Mouse (Mus musculus) heart, postnatal 0 days (tissue): ENCODE measurements around the gene Gm13199. TPM values are rescaled to one million over a fixed set of nuclear protein-coding genes. Genes with fewer than 3 reads are reported as not detected.

Source experiments
- ATAC-seq: fragments of 200-750 bp; cut with Nextera tagmentation; 2 replicates; pipeline ENCODE4 v1.8.0; 2017; ENCODE audit warnings: low read depth, moderate number of reproducible peaks, moderate library complexity; ENCODE audit not compliant: insufficient read depth
- DNase-seq: peaks from one replicate; pipeline ENCODE4 v3.0.0-alpha.2; 2016; ENCODE audit warnings: low spot score
- H3K27ac ChIP-seq: fragments of 300-500 bp; sonication (generic); 2 replicates; pipeline ENCODE4 v1.5.1; 2014; ENCODE audit warnings: low read depth, mild to moderate bottlenecking
- H3K27me3 ChIP-seq: fragments of 300-500 bp; sonication (generic); 2 replicates; pipeline ENCODE4 v1.6.1; 2014; ENCODE audit warnings: low read length, mixed read lengths; ENCODE audit not compliant: control insufficient read depth, insufficient read depth
- H3K36me3 ChIP-seq: fragments of 300-500 bp; sonication (generic); replicated peaks from 2 replicates; pipeline ENCODE4 v1.6.1; 2014; ENCODE audit warnings: low read length, mixed read lengths; ENCODE audit not compliant: control insufficient read depth, insufficient read depth
- H3K4me1 ChIP-seq: fragments of 300-500 bp; sonication (generic); 2 replicates; pipeline ENCODE4 v1.6.1; 2014; ENCODE audit warnings: antibody characterized with exemption; ENCODE audit not compliant: control insufficient read depth, insufficient read depth
- H3K4me2 ChIP-seq: fragments of 300-500 bp; sonication (generic); 2 replicates; pipeline ENCODE4 v1.6.1; 2014; ENCODE audit warnings: low read depth, mild to moderate bottlenecking, low read length, moderate library complexity
- H3K4me3 ChIP-seq: fragments of 300-500 bp; sonication (generic); 2 replicates; pipeline ENCODE4 v1.5.1; 2014; ENCODE audit warnings: low read depth, low read length
- H3K9ac ChIP-seq: fragments of 300-500 bp; sonication (generic); replicated peaks from 2 replicates; pipeline ENCODE4 v1.6.1; 2014; ENCODE audit warnings: low read depth, low read length, mixed read lengths
- H3K9me3 ChIP-seq: fragments of 300-500 bp; sonication (generic); replicated peaks from 2 replicates; pipeline ENCODE4 v1.6.1; 2016; ENCODE audit warnings: low read length; ENCODE audit not compliant: control insufficient read depth
- CTCF ChIP-seq: IDR thresholded peaks from 2 replicates; pipeline ENCODE4 v1.5.1; 2016; ENCODE audit warnings: antibody characterized with exemption, control low read depth, low read depth
- EP300 ChIP-seq: IDR thresholded peaks from 2 replicates; pipeline ENCODE4 v1.6.1; 2016; ENCODE audit warnings: antibody characterized with exemption, low read depth
- WGBS: fragments of 180-500 bp; shearing (Covaris S2); extraction: QIAGEN DNeasy Blood & Tissue Kit; methylation state at CpG from one replicate; pipeline ENCODE4 v1.1.7; 2014; 5-methylcytosine and 5-hydroxymethylcytosine counted together
- polyA plus RNA-seq: library from polyadenylated mRNA; unstranded; fragments of >200 nt; fragmentation: Nextera tagmentation; extraction: Ambion mirVana; gene quantifications from 2 replicates; pipeline ENCODE4 v1.2.1, GENCODE M21; 2015
- total RNA-seq: library from RNA; depleted of rRNA; stranded (reverse); fragments of >200 nt; gene quantifications from 2 replicates; pipeline ENCODE4 v1.2.3, GENCODE M21; 2014; ENCODE audit warnings: low replicate concordance

Gene Gm13199
- total and polyA plus RNA-seq, 2 experiments from 2014 or later: 0.16 to 7.1 TPM

DNA sequence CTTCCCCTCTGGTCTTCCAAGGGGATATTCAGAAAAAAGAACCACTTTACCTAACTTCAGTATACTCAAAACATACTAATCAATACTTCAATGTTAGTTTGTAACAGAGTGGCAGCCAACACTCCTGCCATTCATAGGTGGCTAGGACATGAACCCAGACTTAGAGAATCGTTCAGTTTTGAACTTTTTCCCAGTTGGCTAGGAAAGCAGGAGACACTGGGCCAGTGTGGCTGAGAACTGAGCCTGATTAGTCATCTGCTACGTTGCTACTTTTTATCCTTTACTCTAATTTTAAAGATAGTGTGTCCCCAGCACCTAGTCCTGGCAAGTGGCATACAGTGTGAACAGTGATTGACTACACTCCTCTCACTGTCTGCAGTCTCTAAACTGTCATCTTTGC lies 4.9 kb upstream of the Gm13199 start:
- WGBS: 73% methylated on average over 2 of the region's 2 CpGs
- H3K9ac ChIP-seq: no peak overlapping the region
- DNase-seq (no peak), ATAC-seq (no peak)
- peaks cover 53% of the 10 kb centered on the region for H3K36me3 ChIP-seq
- no peaks in the 10 kb centered on the region for H3K4me1 ChIP-seq
- no peaks in the 10 kb centered on the region for H3K9me3 ChIP-seq
- no peak overlapping the region for H3K4me3 ChIP-seq
- TF ChIP-seq CTCF: no peak
- H3K4me2 ChIP-seq: no peak overlapping the region
- no peak overlapping the region for H3K27ac ChIP-seq
- no peaks in the 10 kb centered on the region for H3K27me3 ChIP-seq

DNA sequence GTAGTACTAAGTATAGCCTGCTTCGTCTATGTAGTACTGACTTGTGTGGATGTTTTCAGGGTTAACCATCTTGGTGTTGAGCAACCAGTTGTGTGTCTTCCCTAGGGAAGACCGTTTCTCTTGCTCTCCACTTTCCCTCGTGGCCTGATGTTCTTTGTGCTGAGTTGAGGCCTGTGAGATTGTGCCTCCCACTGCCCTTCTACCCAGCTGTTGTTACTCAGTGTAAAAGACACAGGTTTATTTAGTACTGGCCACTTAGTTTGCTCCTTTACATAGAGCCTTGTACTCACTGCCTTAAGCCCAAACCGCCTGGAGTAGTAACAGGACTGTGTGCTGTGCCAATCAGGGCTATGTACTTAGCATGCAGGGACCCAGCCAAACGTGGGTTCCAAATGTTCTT lies 10.9 kb downstream of the Gm13199 start:
- peaks cover 4% of the 10 kb centered on the region for H3K36me3 ChIP-seq
- no peaks in the 10 kb centered on the region for H3K4me1 ChIP-seq
- no peak overlapping the region for H3K9ac ChIP-seq
- no peak for ATAC-seq
- no peak overlapping the region for H3K4me3 ChIP-seq
- H3K27ac ChIP-seq: no peak overlapping the region
- no peak for TF ChIP-seq EP300
- no peak for TF ChIP-seq CTCF
- H3K4me2 ChIP-seq: no peak overlapping the region
- no peaks in the 10 kb centered on the region for H3K27me3 ChIP-seq
- no peak for DNase-seq
- 73% methylated on average over 5 of the region's 5 CpGs for WGBS
- no peaks in the 10 kb centered on the region for H3K9me3 ChIP-seq

DNA sequence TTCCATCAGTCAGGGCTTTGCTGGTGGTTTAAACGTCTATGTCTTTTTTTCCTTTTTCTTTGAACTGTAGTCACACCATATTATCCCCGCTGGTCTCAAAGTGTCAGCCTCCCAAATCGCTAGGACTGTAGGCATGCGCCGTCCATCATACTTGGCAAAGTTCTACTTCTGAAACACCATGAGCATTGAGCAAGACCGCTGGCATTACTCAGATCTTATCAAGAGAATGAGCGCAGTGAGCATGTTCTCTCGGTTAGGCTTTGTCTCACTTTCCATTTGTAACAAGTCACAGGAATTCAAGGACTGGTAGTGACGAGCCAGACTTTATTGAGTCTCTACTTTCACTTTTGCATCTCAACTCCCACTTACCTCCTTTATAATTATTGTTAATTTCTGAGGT lies 11.6 kb downstream of the Gm13199 start:
- 77% methylated on average over 9 of the region's 9 CpGs for WGBS

DNA sequence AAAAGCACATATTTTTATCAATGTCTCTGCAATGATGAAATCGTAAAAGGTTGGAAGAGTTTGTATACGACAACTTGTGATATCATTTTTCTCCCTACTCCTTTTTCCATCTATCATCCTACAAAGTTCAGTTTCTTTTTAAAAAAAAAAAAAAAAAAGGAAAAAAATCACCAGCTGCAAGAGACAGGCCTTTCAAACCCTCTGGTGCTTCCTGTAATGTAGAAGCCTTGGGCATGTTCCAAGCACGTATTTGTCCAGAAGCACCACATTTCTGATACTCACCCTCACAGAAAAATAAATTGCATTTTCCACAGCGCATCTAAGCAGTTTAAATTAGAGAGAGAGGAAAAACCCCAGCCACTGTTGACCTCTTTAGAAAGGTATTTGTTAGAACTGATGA lies 16.9 kb downstream of the Gm13199 start:
- Histone ChIP-seq H3K9ac (peak overlapping the region; percentile 78), H3K4me2 (peak overlapping the region; percentile 83), H3K27me3 (no peaks in the 10 kb centered on the region), H3K36me3 (peaks cover 16% of the 10 kb centered on the region), H3K4me1 (0 out of 2 replicates have a peak, but pooled peaks cover 8% of the 10 kb centered on the region), H3K4me3 (peak overlapping the region; percentile 91), H3K27ac (no peak overlapping the region), H3K9me3 (no peaks in the 10 kb centered on the region)
- no peak for TF ChIP-seq EP300
- no peak for TF ChIP-seq CTCF
- DNase-seq (no peak), ATAC-seq (no peak)
- 16% methylated on average over 4 of the region's 4 CpGs for WGBS

More for the DNA sequence above, 11.6 kb downstream of the Gm13199 start:
- no peak for DNase-seq
- Histone ChIP-seq H3K27ac (no peak overlapping the region), H3K4me3 (no peak overlapping the region), H3K36me3 (peaks cover 4% of the 10 kb centered on the region; the same call in 1 of the 2 replicates), H3K4me1 (0 out of 2 replicates have a peak, but pooled peaks cover 3% of the 10 kb centered on the region), H3K9ac (no peak overlapping the region), H3K27me3 (no peaks in the 10 kb centered on the region), H3K9me3 (no peaks in the 10 kb centered on the region), H3K4me2 (no peak overlapping the region)
- no peak for ATAC-seq
- no peak for TF ChIP-seq EP300

DNA sequence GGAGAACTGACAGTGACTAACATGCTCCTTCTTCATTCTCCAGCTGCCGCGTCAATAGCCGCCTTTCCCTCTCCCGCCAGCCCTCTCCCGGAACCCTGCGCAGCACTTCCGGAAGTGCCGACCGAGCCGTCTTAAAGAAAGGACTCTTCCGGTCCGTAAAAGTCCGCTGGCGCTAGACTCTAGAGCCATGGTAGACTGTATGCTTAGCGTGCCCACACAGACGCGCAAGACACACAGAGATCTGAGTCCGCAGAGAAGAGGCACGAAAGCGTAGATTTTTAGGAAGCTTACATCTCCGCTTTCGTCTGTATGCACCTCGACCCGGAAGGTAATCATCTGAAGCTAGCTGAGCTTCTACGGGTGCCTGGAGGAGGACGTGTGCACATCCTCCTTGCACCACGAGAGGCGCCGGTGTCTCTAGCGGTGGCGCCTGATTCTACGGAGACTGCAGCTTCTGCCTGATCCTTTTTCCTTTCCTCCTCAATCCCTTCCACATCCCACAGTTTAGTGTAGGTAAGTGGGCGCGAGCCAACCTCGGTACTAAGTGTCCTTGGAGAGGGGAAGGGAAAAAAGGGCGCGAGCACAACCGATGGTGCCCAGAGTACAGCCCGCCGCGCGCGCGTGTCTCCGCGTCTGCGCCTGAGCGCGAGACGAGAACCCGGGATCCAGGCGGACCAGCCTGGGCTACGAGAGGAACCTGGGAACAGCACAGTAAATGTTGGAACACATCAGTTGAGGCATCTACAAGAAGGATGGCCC lies 17.7 kb downstream of the Gm13199 start, which contains the start of the genes Nudt5 and Cdc123:
Gene Nudt5 (plus strand): TSS at position 147 of the 759 bp plus-strand sequence.
Gene Cdc123 (minus strand): TSS at position 292 of the 759 bp plus-strand sequence.
- H3K9me3 ChIP-seq: no peaks in the 10 kb centered on the region

More for the DNA sequence above, 17.7 kb downstream of the Gm13199 start, which contains the start of the genes Nudt5 and Cdc123:
- peak within 1 kb of the TSS; percentile 91 for H3K27ac ChIP-seq
- under 1% methylated on average over 52 of the region's 53 CpGs for WGBS
- DNase-seq: peak; percentile 96
- H3K27me3 ChIP-seq: no peaks in the 10 kb centered on the region
- H3K4me1 ChIP-seq: 0 out of 2 replicates have a peak, but pooled peaks cover 8% of the 10 kb centered on the region
- peak within 1 kb of the TSS; percentile 91 for H3K4me3 ChIP-seq
- peak; percentile 74 for TF ChIP-seq CTCF
- 0 out of 2 replicates have a peak, but pooled peaks have one; percentile 57 for TF ChIP-seq EP300
- peaks cover 20% of the 10 kb centered on the region for H3K36me3 ChIP-seq
- ATAC-seq: peak; percentile 95
- H3K9ac ChIP-seq: peak within 1 kb of the TSS; percentile 78
- peak within 1 kb of the TSS; percentile 83 for H3K4me2 ChIP-seq
